In genomic region chr11:75209363-75209762, GRCm38 (mm10) we compare ENCODE assay signal across 17 mouse cellular contexts. TPM values are rescaled to one million over a fixed set of nuclear protein-coding genes. Genes with fewer than 3 reads are reported as not detected.
A peak's percentile ranks its signal among the peaks of the same experiment; 100 is the strongest.
DNase-seq lines count a peak whose midpoint lies in the region; ATAC-seq and TF ChIP-seq lines count a peak whose summit lies in the region.
"Had no signal": no experiment of that assay in that cellular context is flagged by ENCODE, and none has a peak within 500 bp of the region (broad histone marks: within the 10 kb centered on the region; RNA-seq: fewer than 3 reads in every experiment).

No protein-coding gene starts in this region.

- H3K36me3 ChIP-seq in forebrain, embryonic 10.5 days (replicated peaks) = no peaks in the 10 kb centered on the region
- no peaks in the 10 kb centered on the region for H3K36me3 ChIP-seq in forebrain, embryonic 14.5 days (ENCODE audit: control insufficient read depth, insufficient read depth, low read length)
- no peaks in the 10 kb centered on the region for H3K36me3 ChIP-seq in midbrain, embryonic 14.5 days (ENCODE audit: control insufficient read depth, insufficient read depth, low read length)
- H3K36me3 ChIP-seq: embryonic facial prominence, embryonic 13.5 days; G1E; hindbrain, embryonic 12.5 days; limb, embryonic 13.5 days had no signal

- no peak for DNase-seq in forebrain, embryonic 10.5 days (ENCODE audit: extremely low spot score, low spot score)
- no peak for DNase-seq in forebrain, embryonic 14.5 days (ENCODE audit: low spot score)
- no peak for DNase-seq in layer of hippocampus, adult 2 months (ENCODE audit: low spot score in 2 of 2)
- no peak for DNase-seq in layer of hippocampus, adult 18-20 months (ENCODE audit: low spot score in 2 of 2)
- DNase-seq in midbrain, embryonic 14.5 days = no peak
- no peak for DNase-seq in left cerebral cortex, adult 8-10 months (ENCODE audit: low spot score in 2 of 2)
- no peak for DNase-seq in kidney, postnatal 4 days
- DNase-seq: B cell, adult 2 months; cerebellum, adult 8-10 months; kidney, adult 18-20 months; lung, postnatal 36 days had no signal

- H3K4me2 ChIP-seq in forebrain, embryonic 14.5 days (ENCODE audit: low read length) = no peak overlapping the region
- no peak overlapping the region for H3K4me2 ChIP-seq in midbrain, embryonic 14.5 days (ENCODE audit: low read length)
- H3K4me2 ChIP-seq: embryonic facial prominence, embryonic 13.5 days; forebrain, embryonic 13.5 days; hindbrain, embryonic 12.5 days; limb, embryonic 13.5 days had no signal

- no peak overlapping the region for H3K4me3 ChIP-seq in forebrain, embryonic 10.5 days
- H3K4me3 ChIP-seq in forebrain, embryonic 14.5 days (ENCODE audit: low read depth, low read length) = no peak overlapping the region
- no peak overlapping the region for H3K4me3 ChIP-seq in layer of hippocampus, adult 2 months
- H3K4me3 ChIP-seq in midbrain, embryonic 14.5 days (replicated peaks; ENCODE audit: low read depth, low read length) = no peak overlapping the region
- H3K4me3 ChIP-seq: embryonic facial prominence, embryonic 13.5 days; forebrain, embryonic 13.5 days; hindbrain, embryonic 12.5 days; limb, embryonic 13.5 days had no signal

- H3K9me3 ChIP-seq in forebrain, embryonic 10.5 days = no peaks in the 10 kb centered on the region
- no peaks in the 10 kb centered on the region for H3K9me3 ChIP-seq in forebrain, embryonic 14.5 days (replicated peaks; ENCODE audit: control insufficient read depth, low read length)
- H3K9me3 ChIP-seq in midbrain, embryonic 14.5 days (ENCODE audit: control insufficient read depth, low read length) = no peaks in the 10 kb centered on the region
- H3K9me3 ChIP-seq: embryonic facial prominence, embryonic 13.5 days; forebrain, embryonic 13.5 days; G1E; hindbrain, embryonic 12.5 days; limb, embryonic 13.5 days had no signal

- 66% methylated on average over 4 of the region's 4 CpGs for WGBS in forebrain, embryonic 10.5 days
- 64% methylated on average over 4 of the region's 4 CpGs for WGBS in forebrain, embryonic 14.5 days
- WGBS in midbrain, embryonic 14.5 days = 58% methylated on average over 4 of the region's 4 CpGs

- H3K27ac ChIP-seq in forebrain, embryonic 10.5 days = peak overlapping the region; percentile 61
- no peak overlapping the region for H3K27ac ChIP-seq in forebrain, embryonic 14.5 days (ENCODE audit: low read depth, low read length)
- H3K27ac ChIP-seq in layer of hippocampus, adult 2 months = peak overlapping the region; percentile 88
- H3K27ac ChIP-seq in midbrain, embryonic 14.5 days (replicated peaks; ENCODE audit: low read depth, low read length) = peak overlapping the region; percentile 82; the same call in 1 of the 2 replicates
- H3K27ac ChIP-seq: embryonic facial prominence, embryonic 13.5 days; hindbrain, embryonic 12.5 days; limb, embryonic 13.5 days had no signal

- peaks cover 43% of the 10 kb centered on the region for H3K27me3 ChIP-seq in forebrain, embryonic 10.5 days (ENCODE audit: poor library complexity, severe bottlenecking)
- no peaks in the 10 kb centered on the region for H3K27me3 ChIP-seq in forebrain, embryonic 14.5 days (replicated peaks; ENCODE audit: control insufficient read depth, insufficient read depth, low read length)
- H3K27me3 ChIP-seq in midbrain, embryonic 14.5 days (ENCODE audit: control insufficient read depth, insufficient read depth, low read length) = no peaks in the 10 kb centered on the region
- H3K27me3 ChIP-seq: forebrain, embryonic 13.5 days; limb, embryonic 13.5 days had no signal

- H3K9ac ChIP-seq in forebrain, embryonic 14.5 days (ENCODE audit: low read length) = no peak overlapping the region
- H3K9ac ChIP-seq in midbrain, embryonic 14.5 days (replicated peaks; ENCODE audit: low read length) = no peak overlapping the region
- H3K9ac ChIP-seq: embryonic facial prominence, embryonic 13.5 days; forebrain, embryonic 13.5 days; hindbrain, embryonic 12.5 days; limb, embryonic 13.5 days had no signal

- peaks cover 76% of the 10 kb centered on the region for H3K4me1 ChIP-seq in forebrain, embryonic 10.5 days
- H3K4me1 ChIP-seq in forebrain, embryonic 14.5 days (ENCODE audit: control insufficient read depth, insufficient read depth, low read length) = peaks cover 12% of the 10 kb centered on the region
- H3K4me1 ChIP-seq in midbrain, embryonic 14.5 days (ENCODE audit: control insufficient read depth, insufficient read depth, low read length) = peaks cover 64% of the 10 kb centered on the region

- ATAC-seq in forebrain, embryonic 14.5 days = no peak
- peak; percentile 50 to 59; a peak in 3 of 4 replicates for ATAC-seq in hematopoietic stem cell, adult 5-6 weeks (replicated peaks in 1 of 2; ENCODE audit: insufficient read depth in 1 of 2, low FRiP score in 2 of 2, low TSS enrichment in 1 of 2, low read depth in 1 of 2, poor library complexity in 2 of 2, severe bottlenecking in 2 of 2)
- no peak for ATAC-seq in midbrain, embryonic 14.5 days (ENCODE audit: low FRiP score, low TSS enrichment)
- ATAC-seq: forebrain, embryonic 13.5 days had no signal

- TF ChIP-seq CTCF in layer of hippocampus, adult 2 months (conservative IDR thresholded peaks at IDR 0.05) = no peak

RNA-seq across cellular contexts. Expression of gene Rtn4rl1, which starts 15.8 kb away (rescaled TPM):
- polyA plus RNA-seq in forebrain, embryonic 10.5 days (2016; fragmentation: Nextera tagmentation; extraction: Ambion mirVana) = 1.1 and 1.3 TPM in 2 replicates
- polyA plus RNA-seq in forebrain, embryonic 14.5 days (2014; fragmentation: Nextera tagmentation; extraction: Ambion mirVana) = 5.0 and 7.4 TPM in 2 replicates
- total RNA-seq in layer of hippocampus, adult 2 months (2021) = 100 to 1,000 TPM; 104 to 110 TPM
- 100 to 1,000 TPM; 109 to 117 TPM for total RNA-seq in layer of hippocampus, adult 18-20 months (2021)
- 0.84 TPM in 1 of 2 replicates, not detected in the other for total RNA-seq in hematopoietic stem cell, adult 5-6 weeks (2017)
- 16.5 and 17.4 TPM in 2 replicates for polyA plus RNA-seq in midbrain, embryonic 14.5 days (2014; fragmentation: Nextera tagmentation; extraction: Ambion mirVana)
- 10 to 100 TPM; 67.2 to 72.6 (median 67.9) TPM for total RNA-seq in left cerebral cortex, adult 8-10 months (2022)
- total RNA-seq: G1E had no signal
- polyA plus RNA-seq: G1E had no signal

RNA-seq across cellular contexts. Expression of gene Dph1, which starts 18.3 kb away (rescaled TPM):
- 29.5 TPM in 2 replicates for polyA plus RNA-seq in forebrain, embryonic 10.5 days (2016; fragmentation: Nextera tagmentation; extraction: Ambion mirVana)
- polyA plus RNA-seq in forebrain, embryonic 14.5 days (2014; fragmentation: Nextera tagmentation; extraction: Ambion mirVana) = 15.9 and 17.6 TPM in 2 replicates
- total RNA-seq in layer of hippocampus, adult 2 months (2021) = 10 to 100 TPM; 30.7 to 31.4 TPM
- total RNA-seq in layer of hippocampus, adult 18-20 months (2021) = 10 to 100 TPM; 33.2 to 33.9 TPM
- 7.8 and 14.0 TPM in 2 replicates for total RNA-seq in hematopoietic stem cell, adult 5-6 weeks (2017)
- polyA plus RNA-seq in midbrain, embryonic 14.5 days (2014; fragmentation: Nextera tagmentation; extraction: Ambion mirVana) = 13.7 and 14.8 TPM in 2 replicates
- total RNA-seq in left cerebral cortex, adult 8-10 months (2022) = 10 to 100 TPM; 22.7 to 28.7 (median 27.0) TPM

RNA-seq across cellular contexts. Expression of gene Ovca2, which starts 30.7 kb away (rescaled TPM):
- polyA plus RNA-seq in forebrain, embryonic 10.5 days (2016; fragmentation: Nextera tagmentation; extraction: Ambion mirVana) = 33.6 and 34.0 TPM in 2 replicates
- polyA plus RNA-seq in forebrain, embryonic 14.5 days (2014; fragmentation: Nextera tagmentation; extraction: Ambion mirVana) = 24.3 and 24.6 TPM in 2 replicates
- 10 to 100 TPM; 19.3 to 22.4 TPM for total RNA-seq in layer of hippocampus, adult 2 months (2021)
- 10 to 100 TPM; 18.3 to 20.5 TPM for total RNA-seq in layer of hippocampus, adult 18-20 months (2021)
- 17.1 and 20.8 TPM in 2 replicates for total RNA-seq in hematopoietic stem cell, adult 5-6 weeks (2017)
- 15.4 and 20.2 TPM in 2 replicates for polyA plus RNA-seq in midbrain, embryonic 14.5 days (2014; fragmentation: Nextera tagmentation; extraction: Ambion mirVana)
- 10 to 100 TPM; 12.8 to 13.5 (median 13.2) TPM for total RNA-seq in left cerebral cortex, adult 8-10 months (2022)

RNA-seq across cellular contexts. Expression of gene Hic1, which starts 40.0 kb away (rescaled TPM):
- 0.12 and 0.21 TPM in 2 replicates for polyA plus RNA-seq in forebrain, embryonic 10.5 days (2016; fragmentation: Nextera tagmentation; extraction: Ambion mirVana)
- polyA plus RNA-seq in forebrain, embryonic 14.5 days (2014; fragmentation: Nextera tagmentation; extraction: Ambion mirVana) = 1.3 and 2.0 TPM in 2 replicates
- total RNA-seq in layer of hippocampus, adult 2 months (2021) = 1 to 10 TPM; 3.8 to 3.9 TPM
- 1 to 10 TPM; 2.7 to 3.3 TPM for total RNA-seq in layer of hippocampus, adult 18-20 months (2021)
- total RNA-seq in hematopoietic stem cell, adult 5-6 weeks (2017) = not detected in 2 replicates
- polyA plus RNA-seq in midbrain, embryonic 14.5 days (2014; fragmentation: Nextera tagmentation; extraction: Ambion mirVana) = 0.66 and 0.92 TPM in 2 replicates
- 1 to 10 TPM; 3.2 to 3.7 (median 3.4) TPM for total RNA-seq in left cerebral cortex, adult 8-10 months (2022)

Comparison
In these comparisons a context has a peak if more than half of its experiments do, and no peak if none do; other contexts are left out.
1. ATAC-seq: peak in hematopoietic stem cell, adult 5-6 weeks (2 of 2); none in forebrain, embryonic 14.5 days (single experiment) and midbrain, embryonic 14.5 days (single experiment).
2. RNA of gene Rtn4rl1, which starts 15.8 kb away (total RNA-seq): 109 to 117 TPM in layer of hippocampus, adult 18-20 months, 104 to 110 TPM in layer of hippocampus, adult 2 months and 67.2 to 72.6 TPM in left cerebral cortex, adult 8-10 months; 0.84 TPM in hematopoietic stem cell, adult 5-6 weeks; every median in the first group is over 10 times any median in the second.